Mouse (Mus musculus) thymus, adult 18-20 months (tissue): ENCODE measurements around the gene Plch1.

Experiments used
- DNase-seq, 2 experiments: peaks; one replicate each; pipeline ENCODE4 v3.0.0; 2022; ENCODE audit warnings: mixed read lengths in 2 of 2

Plch1 gene

GRCm38 (mm10) chr3:63668779-63669178 is 230.5 kb downstream of the Plch1 start:
- DNase-seq, result no peak

GRCm38 (mm10) chr3:63665307-63665706 is 234.0 kb downstream of the Plch1 start:
- no peak for DNase-seq

- DNase-seq, result no peak
Observed at GRCm38 (mm10) chr3:63664575-63665243, 234.6 kb downstream of the Plch1 start.
